Mouse (Mus musculus) left cerebral cortex, adult 9 months (tissue): ENCODE data around the gene Fam118b.

Experiments
- DNase-seq, 2 experiments: peaks; one replicate each; pipeline ENCODE4 v3.0.0; 2022; ENCODE audit warnings: low spot score in 2 of 2

The Fam118b gene

GRCm38 (mm10) chr9:35267146-35267975 lies at the start of gene Fam118b, which contains the start of gene Rpusd4:
TSS of gene Fam118b (minus strand) at chr9:35267805.
TSS of gene Rpusd4 (plus strand) at chr9:35267865.
- peak; percentile 78 to 91 for DNase-seq

- no peak for DNase-seq
Measured at GRCm38 (mm10) chr9:35316771-35317211, 49.2 kb upstream of the Fam118b start.

- no peak for DNase-seq
Measured at GRCm38 (mm10) chr9:35314254-35314653, 46.6 kb upstream of the Fam118b start.

- DNase-seq: no peak
Measured at GRCm38 (mm10) chr9:35313601-35314000, 46.0 kb upstream of the Fam118b start.

- DNase-seq: no peak
Measured at GRCm38 (mm10) chr9:35312516-35312915, 44.9 kb upstream of the Fam118b start.

- no peak for DNase-seq
Measured at GRCm38 (mm10) chr9:35310377-35310776, 42.8 kb upstream of the Fam118b start.

- DNase-seq: no peak
Measured at GRCm38 (mm10) chr9:35307461-35307860, 39.9 kb upstream of the Fam118b start.

GRCm38 (mm10) chr9:35302172-35302571 lies 34.6 kb upstream of the Fam118b start:
- no peak for DNase-seq

GRCm38 (mm10) chr9:35297791-35298190 lies 30.2 kb upstream of the Fam118b start:
- DNase-seq: no peak

GRCm38 (mm10) chr9:35293465-35293864 lies 25.9 kb upstream of the Fam118b start:
- peak in 1 of 2 experiments; percentile 22 for DNase-seq

GRCm38 (mm10) chr9:35290916-35291315 lies 23.3 kb upstream of the Fam118b start:
- DNase-seq: no peak

- no peak for DNase-seq
Measured at GRCm38 (mm10) chr9:35290417-35290816, 22.8 kb upstream of the Fam118b start.

GRCm38 (mm10) chr9:35289992-35290391 lies 22.4 kb upstream of the Fam118b start:
- DNase-seq: no peak

- DNase-seq: no peak
Measured at GRCm38 (mm10) chr9:35286351-35286750, 18.7 kb upstream of the Fam118b start.

GRCm38 (mm10) chr9:35284351-35284750 lies 16.7 kb upstream of the Fam118b start:
- DNase-seq: no peak

- DNase-seq: no peak
Measured at GRCm38 (mm10) chr9:35283415-35284069, 15.9 kb upstream of the Fam118b start.

- DNase-seq: no peak
Measured at GRCm38 (mm10) chr9:35282851-35283200, 15.2 kb upstream of the Fam118b start.

- DNase-seq: peak in 1 of 2 experiments; percentile 77
Measured at GRCm38 (mm10) chr9:35282006-35282850, 14.6 kb upstream of the Fam118b start.

GRCm38 (mm10) chr9:35278451-35278850 lies 10.8 kb upstream of the Fam118b start:
- DNase-seq: no peak

GRCm38 (mm10) chr9:35277855-35278365 lies 10.3 kb upstream of the Fam118b start:
- DNase-seq: no peak

- peak in 1 of 2 experiments; percentile 21 for DNase-seq
Measured at GRCm38 (mm10) chr9:35267976-35268715, 541 bp upstream of the Fam118b start.
